Mouse (Mus musculus): ENCODE data around the gene St6galnac4.

DNA sequence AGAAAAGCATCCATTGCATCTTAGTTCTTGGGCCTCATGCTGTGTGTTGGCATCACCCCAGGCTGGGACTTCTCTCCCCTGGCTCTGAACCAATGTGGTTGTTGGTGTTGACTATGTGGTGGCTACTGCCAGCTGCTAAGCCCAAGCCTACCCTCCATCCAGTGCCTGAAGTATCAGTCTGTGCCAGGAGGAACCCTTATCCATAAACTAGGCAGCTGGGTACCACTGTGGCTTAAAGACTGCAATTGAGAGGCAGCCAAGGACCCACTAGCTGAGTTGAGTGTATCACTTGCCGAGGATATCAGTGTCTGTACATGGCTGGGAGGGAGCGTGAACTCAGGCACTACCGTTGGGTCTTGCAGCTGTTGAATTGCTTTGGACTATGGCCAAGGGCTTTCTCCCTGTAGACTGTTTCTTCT, 43.9 kb upstream of the St6galnac4 start:
- TF ChIP-seq CTCF (IDR thresholded peaks at IDR 0.05; ENCODE audit: low read depth, low read length) (no peak), POLR2A (IDR thresholded peaks at IDR 0.05; ENCODE audit: borderline replicate concordance, low read depth, low read length) (no peak)

Data from bone marrow macrophage, adult 2 months (primary cell).